Mouse (Mus musculus): ENCODE data around the gene Golga5. TPM values are rescaled to one million over a fixed set of nuclear protein-coding genes. Genes with fewer than 3 reads are reported as not detected.

The Golga5 gene
- polyA plus RNA-seq, 1 experiment from 2014 or later = 29.8 TPM

GRCm38 (mm10) chr12:102423625-102424024 lies 45.3 kb upstream of the Golga5 start:
- H3K9me3 ChIP-seq (ENCODE audit: low read length) = no peaks in the 10 kb centered on the region
- TF ChIP-seq CTCF (IDR thresholded peaks at IDR 0.05) (no peak), EP300 (IDR thresholded peaks at IDR 0.05) (no peak)
- H3K4me2 ChIP-seq (replicated peaks; ENCODE audit: low read depth, low read length) = no peak overlapping the region
- H3K4me3 ChIP-seq (ENCODE audit: low read depth, low read length) = no peak overlapping the region
- H3K4me1 ChIP-seq (ENCODE audit: insufficient read depth, low read depth, low read length) = peaks cover 11% of the 10 kb centered on the region; the same call in 1 of the 2 replicates
- H3K36me3 ChIP-seq (ENCODE audit: insufficient read depth, low read length) = no peaks in the 10 kb centered on the region
- 83% methylated on average over 8 of the region's 8 CpGs for WGBS
- no peak overlapping the region for H3K27ac ChIP-seq (ENCODE audit: low read length)
- ATAC-seq = no peak
- H3K9ac ChIP-seq (replicated peaks; ENCODE audit: low read depth) = no peak overlapping the region
- no peaks in the 10 kb centered on the region for H3K27me3 ChIP-seq (replicated peaks; ENCODE audit: insufficient read depth, low read length)
- DNase-seq (ENCODE audit: low spot score) = no peak

- ATAC-seq = no peak
- Histone ChIP-seq H3K4me1 (ENCODE audit: insufficient read depth, low read depth, low read length) (peaks cover 11% of the 10 kb centered on the region; the same call in 1 of the 2 replicates), H3K9ac (replicated peaks; ENCODE audit: low read depth) (no peak overlapping the region), H3K27me3 (replicated peaks; ENCODE audit: insufficient read depth, low read length) (no peaks in the 10 kb centered on the region), H3K4me2 (replicated peaks; ENCODE audit: low read depth, low read length) (no peak overlapping the region), H3K9me3 (ENCODE audit: low read length) (no peaks in the 10 kb centered on the region), H3K27ac (ENCODE audit: low read length) (no peak overlapping the region), H3K36me3 (ENCODE audit: insufficient read depth, low read length) (no peaks in the 10 kb centered on the region), H3K4me3 (ENCODE audit: low read depth, low read length) (no peak overlapping the region)
- DNase-seq (ENCODE audit: low spot score) = no peak
- WGBS = 47% methylated on average over 2 of the region's 2 CpGs
- TF ChIP-seq CTCF (IDR thresholded peaks at IDR 0.05) = no peak
- no peak for TF ChIP-seq EP300 (IDR thresholded peaks at IDR 0.05)
These were observed 44.5 kb upstream of the Golga5 start for GRCm38 (mm10) chr12:102424456-102424855.

- Histone ChIP-seq H3K9ac (replicated peaks; ENCODE audit: low read depth) (no peak overlapping the region), H3K27me3 (replicated peaks; ENCODE audit: insufficient read depth, low read length) (no peaks in the 10 kb centered on the region), H3K4me1 (ENCODE audit: insufficient read depth, low read depth, low read length) (peaks cover 4% of the 10 kb centered on the region; the same call in 1 of the 2 replicates), H3K4me2 (replicated peaks; ENCODE audit: low read depth, low read length) (no peak overlapping the region), H3K36me3 (ENCODE audit: insufficient read depth, low read length) (no peaks in the 10 kb centered on the region), H3K27ac (ENCODE audit: low read length) (no peak overlapping the region), H3K9me3 (ENCODE audit: low read length) (no peaks in the 10 kb centered on the region), H3K4me3 (ENCODE audit: low read depth, low read length) (no peak overlapping the region)
- TF ChIP-seq CTCF (IDR thresholded peaks at IDR 0.05) = no peak
- no peak for TF ChIP-seq EP300 (IDR thresholded peaks at IDR 0.05)
- no peak for ATAC-seq
- peak; percentile 21 for DNase-seq (ENCODE audit: low spot score)
- WGBS = 41% methylated on average over 4 of the region's 4 CpGs
These were observed 43.8 kb upstream of the Golga5 start for GRCm38 (mm10) chr12:102425048-102425578.

- Histone ChIP-seq H3K36me3 (ENCODE audit: insufficient read depth, low read length) (no peaks in the 10 kb centered on the region), H3K4me1 (ENCODE audit: insufficient read depth, low read depth, low read length) (no peaks in the 10 kb centered on the region), H3K9me3 (ENCODE audit: low read length) (no peaks in the 10 kb centered on the region), H3K4me3 (ENCODE audit: low read depth, low read length) (no peak overlapping the region), H3K4me2 (replicated peaks; ENCODE audit: low read depth, low read length) (no peak overlapping the region), H3K9ac (replicated peaks; ENCODE audit: low read depth) (no peak overlapping the region), H3K27me3 (replicated peaks; ENCODE audit: insufficient read depth, low read length) (no peaks in the 10 kb centered on the region), H3K27ac (ENCODE audit: low read length) (no peak overlapping the region)
- WGBS = 88% methylated on average over 7 of the region's 7 CpGs
- TF ChIP-seq EP300 (IDR thresholded peaks at IDR 0.05) (no peak), CTCF (IDR thresholded peaks at IDR 0.05) (no peak)
- no peak for ATAC-seq
- DNase-seq (ENCODE audit: low spot score) = peak; percentile 17
These were observed 42.6 kb upstream of the Golga5 start for GRCm38 (mm10) chr12:102426285-102426684.

- TF ChIP-seq EP300 (IDR thresholded peaks at IDR 0.05) = no peak
- TF ChIP-seq CTCF (IDR thresholded peaks at IDR 0.05) = no peak
- DNase-seq (ENCODE audit: low spot score) = no peak
- no peak for ATAC-seq
- Histone ChIP-seq H3K4me1 (ENCODE audit: insufficient read depth, low read depth, low read length) (no peaks in the 10 kb centered on the region), H3K4me2 (replicated peaks; ENCODE audit: low read depth, low read length) (no peak overlapping the region), H3K27me3 (replicated peaks; ENCODE audit: insufficient read depth, low read length) (no peaks in the 10 kb centered on the region), H3K9me3 (ENCODE audit: low read length) (no peaks in the 10 kb centered on the region), H3K9ac (replicated peaks; ENCODE audit: low read depth) (no peak overlapping the region), H3K4me3 (ENCODE audit: low read depth, low read length) (no peak overlapping the region), H3K36me3 (ENCODE audit: insufficient read depth, low read length) (no peaks in the 10 kb centered on the region), H3K27ac (ENCODE audit: low read length) (no peak overlapping the region)
- 90% methylated on average over 5 of the region's 5 CpGs for WGBS
These were observed 39.3 kb upstream of the Golga5 start for GRCm38 (mm10) chr12:102429656-102430055.

- ATAC-seq (no peak), DNase-seq (ENCODE audit: low spot score) (no peak)
- Histone ChIP-seq H3K27me3 (replicated peaks; ENCODE audit: insufficient read depth, low read length) (no peaks in the 10 kb centered on the region), H3K4me1 (ENCODE audit: insufficient read depth, low read depth, low read length) (no peaks in the 10 kb centered on the region), H3K9ac (replicated peaks; ENCODE audit: low read depth) (no peak overlapping the region), H3K4me3 (ENCODE audit: low read depth, low read length) (no peak overlapping the region), H3K9me3 (ENCODE audit: low read length) (no peaks in the 10 kb centered on the region), H3K4me2 (replicated peaks; ENCODE audit: low read depth, low read length) (no peak overlapping the region), H3K27ac (ENCODE audit: low read length) (no peak overlapping the region), H3K36me3 (ENCODE audit: insufficient read depth, low read length) (no peaks in the 10 kb centered on the region)
- WGBS = 83% methylated on average over 4 of the region's 4 CpGs
- TF ChIP-seq CTCF (IDR thresholded peaks at IDR 0.05) (no peak), EP300 (IDR thresholded peaks at IDR 0.05) (no peak)
These were observed 38.7 kb upstream of the Golga5 start for GRCm38 (mm10) chr12:102430228-102430627.

- Histone ChIP-seq H3K4me2 (replicated peaks; ENCODE audit: low read depth, low read length) (no peak overlapping the region), H3K36me3 (ENCODE audit: insufficient read depth, low read length) (no peaks in the 10 kb centered on the region), H3K4me1 (ENCODE audit: insufficient read depth, low read depth, low read length) (no peaks in the 10 kb centered on the region), H3K9me3 (ENCODE audit: low read length) (no peaks in the 10 kb centered on the region), H3K4me3 (ENCODE audit: low read depth, low read length) (no peak overlapping the region), H3K9ac (replicated peaks; ENCODE audit: low read depth) (no peak overlapping the region), H3K27me3 (replicated peaks; ENCODE audit: insufficient read depth, low read length) (no peaks in the 10 kb centered on the region), H3K27ac (ENCODE audit: low read length) (no peak overlapping the region)
- 62% methylated on average over 12 of the region's 12 CpGs for WGBS
- TF ChIP-seq CTCF (IDR thresholded peaks at IDR 0.05) = no peak
- TF ChIP-seq EP300 (IDR thresholded peaks at IDR 0.05) = peak; percentile 68; the same call in 1 of the 2 replicates
- ATAC-seq (peak; percentile 84), DNase-seq (ENCODE audit: low spot score) (peak; percentile 65)
These were observed 36.7 kb upstream of the Golga5 start for GRCm38 (mm10) chr12:102432238-102432637.

All from lung, postnatal 0 days (tissue).